Mouse (Mus musculus): ENCODE results near the gene Mon2. TPM values are rescaled to one million over a fixed set of nuclear protein-coding genes. Genes with fewer than 3 reads are reported as not detected.
"Not testable (repeated sequence)": the region's sequence is repeated elsewhere in the genome, so short reads cannot be mapped to it uniquely, and the experiment has no call there.

Gene Mon2
- polyA plus RNA-seq, 1 experiment from 2014 or later = 7.5 TPM

DNA sequence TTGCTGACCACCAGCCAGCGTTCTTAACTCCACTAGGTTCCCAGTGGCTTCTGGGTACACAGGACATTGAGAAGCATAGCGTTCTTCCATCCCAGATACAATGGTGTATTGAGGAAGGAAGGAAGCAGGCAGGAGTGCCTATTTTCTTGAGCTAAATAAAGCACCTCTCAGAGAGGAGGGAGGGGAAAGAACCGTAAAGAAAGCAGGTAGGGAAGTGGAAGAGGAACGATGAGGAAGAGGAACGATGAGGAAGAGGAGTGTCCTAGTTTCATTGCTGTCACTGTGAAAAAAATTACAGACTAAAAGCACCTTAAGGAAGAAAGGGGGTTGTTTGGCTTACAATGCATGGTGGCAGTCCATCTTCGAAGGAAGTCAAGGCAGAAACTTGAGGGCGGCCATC, 106.1 kb downstream of the Mon2 start:
- no peak for ATAC-seq (ENCODE audit: low read depth)
- WGBS (ENCODE audit: insufficient replicate concordance) = 42% methylated on average over 7 of the region's 7 CpGs
- no peaks in the 10 kb centered on the region for H3K36me3 ChIP-seq (ENCODE audit: control insufficient read depth, insufficient read depth)

GRCm38 (mm10) chr10:122966421-122966820, 109.9 kb downstream of the Mon2 start:
- Histone ChIP-seq H3K4me2 (ENCODE audit: low read depth, low read length) (no peak overlapping the region), H3K9me3 (replicated peaks; ENCODE audit: control insufficient read depth, low read length) (no peaks in the 10 kb centered on the region), H3K9ac (ENCODE audit: low read depth, low read length) (no peak overlapping the region), H3K27me3 (ENCODE audit: control insufficient read depth, insufficient read depth, low read depth, low read length) (no peaks in the 10 kb centered on the region), H3K4me1 (ENCODE audit: control insufficient read depth, low read depth, low read length) (no peaks in the 10 kb centered on the region), H3K4me3 (ENCODE audit: low read depth, low read length) (no peak overlapping the region), H3K27ac (ENCODE audit: low read length) (no peak overlapping the region), H3K36me3 (ENCODE audit: control insufficient read depth, insufficient read depth) (no peaks in the 10 kb centered on the region)
- no peak for ATAC-seq (ENCODE audit: low read depth)
- 53% methylated on average over 7 of the region's 7 CpGs for WGBS (ENCODE audit: insufficient replicate concordance)

More for the DNA sequence above, 106.1 kb downstream of the Mon2 start:
- no peak overlapping the region for H3K9ac ChIP-seq (ENCODE audit: low read depth, low read length)
- H3K4me1 ChIP-seq (ENCODE audit: control insufficient read depth, low read depth, low read length) = no peaks in the 10 kb centered on the region
- no peak overlapping the region for H3K27ac ChIP-seq (ENCODE audit: low read length)
- no peak overlapping the region for H3K4me3 ChIP-seq (ENCODE audit: low read depth, low read length)
- no peaks in the 10 kb centered on the region for H3K27me3 ChIP-seq (ENCODE audit: control insufficient read depth, insufficient read depth, low read depth, low read length)
- H3K9me3 ChIP-seq (replicated peaks; ENCODE audit: control insufficient read depth, low read length) = no peaks in the 10 kb centered on the region
- H3K4me2 ChIP-seq (ENCODE audit: low read depth, low read length) = no peak overlapping the region

GRCm38 (mm10) chr10:122965650-122966049, 110.7 kb downstream of the Mon2 start:
- H3K36me3 ChIP-seq (ENCODE audit: control insufficient read depth, insufficient read depth); H3K27me3 ChIP-seq (ENCODE audit: control insufficient read depth, insufficient read depth, low read depth, low read length); H3K9ac ChIP-seq (ENCODE audit: low read depth, low read length); ATAC-seq (ENCODE audit: low read depth); H3K4me1 ChIP-seq (ENCODE audit: control insufficient read depth, low read depth, low read length); H3K4me2 ChIP-seq (ENCODE audit: low read depth, low read length); H3K4me3 ChIP-seq (ENCODE audit: low read depth, low read length); H3K27ac ChIP-seq (ENCODE audit: low read length); H3K9me3 ChIP-seq (replicated peaks; ENCODE audit: control insufficient read depth, low read length): not testable (repeated sequence)
- WGBS (ENCODE audit: insufficient replicate concordance) = 79% methylated on average over 4 of the region's 5 CpGs

DNA sequence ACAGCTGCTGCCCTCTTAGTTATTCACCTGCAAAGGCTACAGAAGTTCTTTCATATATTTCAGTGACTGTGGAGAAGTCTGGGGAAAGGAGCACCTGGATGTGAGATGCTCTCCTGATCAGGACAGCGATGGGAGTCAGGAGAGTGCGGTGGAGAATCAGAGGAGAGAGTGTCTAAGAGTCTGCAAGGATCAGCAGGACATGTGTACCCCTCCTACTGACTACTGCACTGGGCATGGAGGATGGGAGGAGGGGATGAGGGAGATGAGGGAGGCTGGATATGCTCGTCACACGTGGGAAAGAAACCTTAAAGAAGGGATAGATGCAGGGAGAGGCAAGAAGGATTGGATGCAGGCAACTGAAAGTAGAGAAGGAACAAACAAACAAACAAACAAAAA, 112.1 kb downstream of the Mon2 start:
- WGBS (ENCODE audit: insufficient replicate concordance) = 32% methylated on average over 4 of the region's 4 CpGs

GRCm38 (mm10) chr10:122963463-122964240, 112.7 kb downstream of the Mon2 start:
- ATAC-seq (ENCODE audit: low read depth) = no peak
- H3K9me3 ChIP-seq (replicated peaks; ENCODE audit: control insufficient read depth, low read length) = no peaks in the 10 kb centered on the region
- H3K4me3 ChIP-seq (ENCODE audit: low read depth, low read length) = no peak overlapping the region
- no peaks in the 10 kb centered on the region for H3K4me1 ChIP-seq (ENCODE audit: control insufficient read depth, low read depth, low read length)
- H3K9ac ChIP-seq (ENCODE audit: low read depth, low read length) = no peak overlapping the region
- WGBS (ENCODE audit: insufficient replicate concordance) = 14% methylated on average over 21 of the region's 21 CpGs
- peak overlapping the region; percentile 18; the same call in 1 of the 2 replicates for H3K4me2 ChIP-seq (ENCODE audit: low read depth, low read length)
- H3K27ac ChIP-seq (ENCODE audit: low read length) = no peak overlapping the region
- no peaks in the 10 kb centered on the region for H3K36me3 ChIP-seq (ENCODE audit: control insufficient read depth, insufficient read depth)
- H3K27me3 ChIP-seq (ENCODE audit: control insufficient read depth, insufficient read depth, low read depth, low read length) = no peaks in the 10 kb centered on the region

More for the DNA sequence above, 112.1 kb downstream of the Mon2 start:
- no peaks in the 10 kb centered on the region for H3K9me3 ChIP-seq (replicated peaks; ENCODE audit: control insufficient read depth, low read length)
- H3K27ac ChIP-seq (ENCODE audit: low read length) = no peak overlapping the region
- no peak overlapping the region for H3K4me2 ChIP-seq (ENCODE audit: low read depth, low read length)
- H3K36me3 ChIP-seq (ENCODE audit: control insufficient read depth, insufficient read depth) = no peaks in the 10 kb centered on the region
- no peaks in the 10 kb centered on the region for H3K27me3 ChIP-seq (ENCODE audit: control insufficient read depth, insufficient read depth, low read depth, low read length)
- no peak overlapping the region for H3K4me3 ChIP-seq (ENCODE audit: low read depth, low read length)
- ATAC-seq (ENCODE audit: low read depth) = no peak
- no peak overlapping the region for H3K9ac ChIP-seq (ENCODE audit: low read depth, low read length)
- H3K4me1 ChIP-seq (ENCODE audit: control insufficient read depth, low read depth, low read length) = no peaks in the 10 kb centered on the region

GRCm38 (mm10) chr10:122962651-122963050, 113.7 kb downstream of the Mon2 start:
- H3K9ac ChIP-seq (ENCODE audit: low read depth, low read length) = no peak overlapping the region
- H3K27ac ChIP-seq (ENCODE audit: low read length) = no peak overlapping the region
- H3K4me1 ChIP-seq (ENCODE audit: control insufficient read depth, low read depth, low read length) = no peaks in the 10 kb centered on the region
- no peaks in the 10 kb centered on the region for H3K27me3 ChIP-seq (ENCODE audit: control insufficient read depth, insufficient read depth, low read depth, low read length)
- 56% methylated on average over 9 of the region's 9 CpGs for WGBS (ENCODE audit: insufficient replicate concordance)
- no peak overlapping the region for H3K4me2 ChIP-seq (ENCODE audit: low read depth, low read length)
- no peak overlapping the region for H3K4me3 ChIP-seq (ENCODE audit: low read depth, low read length)
- no peak for ATAC-seq (ENCODE audit: low read depth)
- H3K36me3 ChIP-seq (ENCODE audit: control insufficient read depth, insufficient read depth) = no peaks in the 10 kb centered on the region
- no peaks in the 10 kb centered on the region for H3K9me3 ChIP-seq (replicated peaks; ENCODE audit: control insufficient read depth, low read length)

- no peak overlapping the region for H3K4me3 ChIP-seq (ENCODE audit: low read depth, low read length)
- no peak for ATAC-seq (ENCODE audit: low read depth)
- 64% methylated on average over 9 of the region's 9 CpGs for WGBS (ENCODE audit: insufficient replicate concordance)
- H3K27me3 ChIP-seq (ENCODE audit: control insufficient read depth, insufficient read depth, low read depth, low read length) = no peaks in the 10 kb centered on the region
- no peaks in the 10 kb centered on the region for H3K36me3 ChIP-seq (ENCODE audit: control insufficient read depth, insufficient read depth)
- H3K9ac ChIP-seq (ENCODE audit: low read depth, low read length) = no peak overlapping the region
- H3K27ac ChIP-seq (ENCODE audit: low read length) = no peak overlapping the region
- no peak overlapping the region for H3K4me2 ChIP-seq (ENCODE audit: low read depth, low read length)
- no peaks in the 10 kb centered on the region for H3K4me1 ChIP-seq (ENCODE audit: control insufficient read depth, low read depth, low read length)
- H3K9me3 ChIP-seq (replicated peaks; ENCODE audit: control insufficient read depth, low read length) = no peaks in the 10 kb centered on the region
These were observed 114.8 kb downstream of the Mon2 start for GRCm38 (mm10) chr10:122961494-122961893.

GRCm38 (mm10) chr10:122960738-122961137, 115.6 kb downstream of the Mon2 start:
- no peak overlapping the region for H3K9ac ChIP-seq (ENCODE audit: low read depth, low read length)
- H3K9me3 ChIP-seq (replicated peaks; ENCODE audit: control insufficient read depth, low read length) = no peaks in the 10 kb centered on the region
- no peaks in the 10 kb centered on the region for H3K36me3 ChIP-seq (ENCODE audit: control insufficient read depth, insufficient read depth)
- H3K27me3 ChIP-seq (ENCODE audit: control insufficient read depth, insufficient read depth, low read depth, low read length) = no peaks in the 10 kb centered on the region
- no peak overlapping the region for H3K4me2 ChIP-seq (ENCODE audit: low read depth, low read length)
- H3K4me1 ChIP-seq (ENCODE audit: control insufficient read depth, low read depth, low read length) = no peaks in the 10 kb centered on the region
- ATAC-seq (ENCODE audit: low read depth) = no peak
- H3K4me3 ChIP-seq (ENCODE audit: low read depth, low read length) = no peak overlapping the region
- WGBS (ENCODE audit: insufficient replicate concordance) = 59% methylated on average over 16 of the region's 16 CpGs
- H3K27ac ChIP-seq (ENCODE audit: low read length) = no peak overlapping the region

- Histone ChIP-seq H3K9me3 (replicated peaks; ENCODE audit: control insufficient read depth, low read length) (no peaks in the 10 kb centered on the region), H3K9ac (ENCODE audit: low read depth, low read length) (no peak overlapping the region), H3K4me2 (ENCODE audit: low read depth, low read length) (no peak overlapping the region), H3K4me3 (ENCODE audit: low read depth, low read length) (no peak overlapping the region), H3K4me1 (ENCODE audit: control insufficient read depth, low read depth, low read length) (no peaks in the 10 kb centered on the region), H3K27ac (ENCODE audit: low read length) (no peak overlapping the region), H3K36me3 (ENCODE audit: control insufficient read depth, insufficient read depth) (no peaks in the 10 kb centered on the region), H3K27me3 (ENCODE audit: control insufficient read depth, insufficient read depth, low read depth, low read length) (no peaks in the 10 kb centered on the region)
- no peak for ATAC-seq (ENCODE audit: low read depth)
- 72% methylated on average over 16 of the region's 16 CpGs for WGBS (ENCODE audit: insufficient replicate concordance)
These were observed 116.1 kb downstream of the Mon2 start for GRCm38 (mm10) chr10:122960216-122960615.
